Mouse (Mus musculus): ENCODE results near the gene Enah.

Enah gene

GRCm38 (mm10) chr1:182019926-182020801 is at the start of gene Enah:
Enah (minus strand) TSS chr1:182019990.
- DNase-seq = peak; percentile 82 to 92

- no peak for DNase-seq
Measured at GRCm38 (mm10) chr1:182068136-182068535, 48.3 kb upstream of the Enah start.

GRCm38 (mm10) chr1:182066527-182067465 is 47.0 kb upstream of the Enah start:
- no peak for DNase-seq

- DNase-seq = no peak
Measured at GRCm38 (mm10) chr1:182063716-182064115, 43.9 kb upstream of the Enah start.

GRCm38 (mm10) chr1:182062801-182063200 is 43.0 kb upstream of the Enah start:
- DNase-seq = no peak

GRCm38 (mm10) chr1:182061203-182061602 is 41.4 kb upstream of the Enah start:
- DNase-seq = no peak

- DNase-seq = no peak
Measured at GRCm38 (mm10) chr1:182059806-182060205, 40.0 kb upstream of the Enah start.

- DNase-seq = no peak
Measured at GRCm38 (mm10) chr1:182057998-182058397, 38.2 kb upstream of the Enah start.

GRCm38 (mm10) chr1:182055122-182055521 is 35.3 kb upstream of the Enah start:
- no peak for DNase-seq

GRCm38 (mm10) chr1:182054651-182055050 is 34.9 kb upstream of the Enah start:
- no peak for DNase-seq

GRCm38 (mm10) chr1:182052973-182053372 is 33.2 kb upstream of the Enah start:
- DNase-seq = no peak

- no peak for DNase-seq
Measured at GRCm38 (mm10) chr1:182052385-182052784, 32.6 kb upstream of the Enah start.

GRCm38 (mm10) chr1:182049813-182050212 is 30.0 kb upstream of the Enah start:
- no peak for DNase-seq

GRCm38 (mm10) chr1:182048101-182048500 is 28.3 kb upstream of the Enah start:
- DNase-seq = no peak

GRCm38 (mm10) chr1:182047016-182047690 is 27.4 kb upstream of the Enah start:
- DNase-seq = peak; percentile 63 to 75

- DNase-seq = no peak
Measured at GRCm38 (mm10) chr1:182045208-182045607, 25.4 kb upstream of the Enah start.

- DNase-seq = no peak
Measured at GRCm38 (mm10) chr1:182040538-182040937, 20.7 kb upstream of the Enah start.

GRCm38 (mm10) chr1:182031757-182032156 is 12.0 kb upstream of the Enah start:
- no peak for DNase-seq

GRCm38 (mm10) chr1:182031066-182031465 is 11.3 kb upstream of the Enah start:
- DNase-seq = no peak

GRCm38 (mm10) chr1:182029989-182030649 is 10.3 kb upstream of the Enah start:
- no peak for DNase-seq

GRCm38 (mm10) chr1:182028231-182029210 is 8.7 kb upstream of the Enah start:
- DNase-seq = no peak
